Mouse (Mus musculus): Measurements from ENCODE around the gene Clic3.

DNA sequence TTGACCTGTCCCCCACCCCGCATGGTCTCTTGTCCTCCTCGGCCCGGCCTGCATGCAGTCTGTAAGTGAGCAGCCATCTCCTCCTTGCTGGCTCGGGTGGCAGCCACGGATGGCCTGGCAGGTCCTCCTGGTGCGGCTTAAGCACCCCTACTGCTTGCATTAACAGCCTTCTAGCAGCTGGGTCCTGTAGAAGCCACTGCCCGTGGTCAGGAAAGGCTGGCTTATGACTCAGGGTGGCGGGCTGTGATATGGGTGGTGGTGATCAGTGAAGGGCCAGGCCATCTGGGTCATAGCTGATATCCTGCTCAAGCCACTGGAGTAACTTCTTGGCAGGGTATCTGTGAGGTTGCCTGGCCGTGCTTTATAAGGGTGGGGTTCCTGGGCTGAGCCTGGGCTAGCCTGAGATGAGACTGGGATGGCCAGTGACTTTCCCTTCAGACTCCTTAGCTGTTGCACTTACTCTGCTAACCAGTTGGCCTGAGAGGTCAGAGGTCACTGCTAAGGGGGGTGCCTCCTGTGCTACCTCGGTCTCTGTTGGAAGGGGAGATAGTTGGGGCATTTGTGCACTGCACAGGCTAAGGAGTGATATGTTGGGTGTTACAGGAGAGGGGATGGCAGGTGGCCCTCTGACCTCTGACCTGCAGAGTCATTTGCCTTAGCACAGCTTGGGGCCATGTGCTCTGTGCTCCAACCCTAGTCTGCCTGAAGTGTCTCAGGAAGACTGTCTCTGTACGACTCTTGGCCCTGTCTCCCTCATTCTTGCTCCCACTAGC is 24.1 kb upstream of the Clic3 start:
- TF ChIP-seq CTCF (IDR thresholded peaks at IDR 0.05; ENCODE audit: borderline replicate concordance, insufficient read depth, low read depth, low read length) (no peak), POLR2A (IDR thresholded peaks at IDR 0.05; ENCODE audit: borderline replicate concordance, insufficient read depth, low read length) (no peak)

Measured in cerebellum, adult 2 months (tissue).